Mouse (Mus musculus) layer of hippocampus, postnatal 25 days (tissue): ENCODE data around the gene Prss38. TPM values are rescaled to one million over a fixed set of nuclear protein-coding genes. Genes with fewer than 3 reads are reported as not detected.

Experiments
- DNase-seq, 2 experiments: peaks; one replicate each; pipeline ENCODE4 v3.0.0; 2022; ENCODE audit warnings: mixed read lengths in 2 of 2, low spot score in 1 of 2; ENCODE audit errors: extremely low spot score in 1 of 2
- microRNA-seq, 2 experiments: library from miRNA; unstranded; fragments of <30 nt; microRNA quantifications; one replicate each; pipeline ENCODE4 v1.2.0; 2021
- total RNA-seq, 2 experiments: library from RNA; stranded (reverse); gene quantifications; 2 replicates each; pipeline ENCODE4 v1.2.3; 2021

The Prss38 gene
- total RNA-seq, 2 experiments from 2014 or later = not detected

DNA sequence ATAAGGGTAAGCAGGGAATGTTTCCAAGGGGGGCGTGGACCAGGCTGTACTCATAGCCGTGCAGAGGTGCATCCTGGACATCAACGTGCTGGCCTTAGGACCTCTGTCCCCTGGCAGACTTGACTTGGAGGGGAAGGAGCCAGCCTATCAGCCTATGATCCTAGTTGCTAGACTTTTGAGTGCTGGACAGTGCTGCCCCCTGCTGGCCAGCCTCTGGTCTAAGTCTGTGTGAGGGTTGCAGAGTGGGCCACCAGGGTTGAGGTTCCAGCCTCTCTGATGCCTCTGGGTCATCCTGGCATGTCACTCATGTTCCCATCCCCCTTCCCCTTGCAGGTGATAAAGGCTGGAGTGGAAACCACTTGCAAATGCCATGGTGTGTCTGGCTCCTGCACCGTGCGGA, 44.9 kb downstream of the Prss38 start:
- peak; percentile 57 to 83 for DNase-seq

DNA sequence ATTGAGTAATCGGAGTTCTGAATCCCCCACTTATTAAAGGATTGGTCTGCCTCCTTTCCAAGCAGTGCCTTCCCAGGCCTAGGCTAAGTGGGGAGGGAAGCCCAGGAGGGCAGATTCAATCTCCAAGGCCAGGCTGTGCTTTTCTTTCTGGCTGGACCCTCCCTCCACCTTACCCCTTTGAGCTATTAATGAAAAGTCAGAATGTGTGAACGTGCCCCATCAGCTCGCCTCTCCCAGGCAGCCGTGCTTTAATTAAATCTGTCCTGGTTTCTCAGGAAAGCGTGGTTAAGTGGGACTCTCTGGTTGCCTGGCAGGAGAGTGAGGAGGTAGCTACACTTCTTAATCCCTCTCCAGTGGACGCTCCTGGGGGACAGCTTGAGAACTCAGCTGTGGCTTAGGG, 45.8 kb downstream of the Prss38 start:
- no peak for DNase-seq

DNA sequence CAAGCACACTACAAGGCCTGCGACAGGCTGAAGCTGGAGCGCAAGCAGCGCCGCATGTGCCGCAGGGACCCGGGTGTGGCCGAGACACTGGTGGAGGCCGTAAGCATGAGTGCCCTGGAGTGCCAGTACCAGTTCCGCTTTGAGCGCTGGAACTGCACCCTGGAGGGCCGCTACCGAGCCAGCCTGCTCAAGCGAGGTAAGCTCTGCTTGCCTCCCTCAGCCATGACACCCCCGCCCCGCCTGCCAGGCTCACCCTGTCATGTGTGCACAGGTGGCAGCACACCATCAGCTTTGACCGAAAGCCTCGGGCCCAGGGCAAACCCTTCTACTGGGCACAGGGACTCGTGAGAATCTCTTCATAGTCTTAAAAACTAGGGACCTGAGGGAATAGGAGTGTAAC, 47.8 kb downstream of the Prss38 start:
- no peak for DNase-seq

DNA sequence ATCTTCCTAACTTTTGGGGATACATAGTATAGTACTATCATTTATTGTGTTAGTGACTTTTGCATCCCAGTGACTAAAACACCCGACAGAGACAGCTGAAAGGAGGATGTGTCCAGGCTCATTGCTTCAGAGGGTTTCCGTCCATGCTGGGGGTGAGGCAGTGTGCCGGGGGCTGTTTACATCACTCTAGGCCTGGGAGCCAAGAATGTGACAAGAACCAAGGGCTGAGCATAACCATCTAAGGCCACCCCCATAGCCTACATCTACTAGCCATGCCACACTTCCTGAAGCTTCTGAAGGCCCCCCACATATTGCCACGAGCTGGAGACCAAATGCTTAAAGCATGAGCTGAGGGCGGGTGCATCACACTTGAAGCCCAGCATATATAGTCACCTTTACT, 50.7 kb downstream of the Prss38 start:
- DNase-seq = no peak

DNA sequence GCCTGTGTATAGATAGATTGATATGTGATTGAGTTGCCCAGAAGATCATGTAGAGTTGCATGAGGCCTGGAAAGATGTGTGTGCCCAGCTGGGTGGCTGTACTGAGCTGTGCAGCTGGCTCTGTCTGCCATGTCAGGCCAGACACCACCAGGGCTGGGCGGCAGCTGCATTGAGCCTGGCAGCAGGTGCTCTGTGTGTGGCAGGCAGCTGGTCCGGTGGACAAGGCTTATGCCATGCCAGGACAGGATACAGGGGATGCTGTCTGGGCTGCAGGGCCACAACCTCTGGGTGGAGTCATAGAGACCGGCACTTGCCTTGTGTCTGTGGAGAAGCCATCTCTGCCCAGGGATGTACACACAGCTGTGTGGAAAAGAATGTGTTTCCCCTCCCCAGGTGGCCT, 52.5 kb downstream of the Prss38 start:
- DNase-seq = no peak

Small RNA genes lying within 50 kb of the gene (microRNA-seq; reads per million reads assigned to microRNA genes)
- 0 reads per million in 2 experiments for gene Gm24756

Other genes starting within 250 kb of the Prss38 start
- 1 to 10 TPM; 1.5 to 2.2 TPM for gene Obscn, start 239.3 kb downstream of the Prss38 start, total RNA-seq
- 1 to 10 TPM; 7.8 to 9.4 TPM for gene Iba57, start 211.9 kb downstream of the Prss38 start, total RNA-seq
- gene Gjc2, start 192.4 kb downstream of the Prss38 start, total RNA-seq = 10 to 100 TPM; 20.7 to 23.4 TPM
- 100 to 1,000 TPM; 138 to 146 TPM for gene Guk1, start 183.4 kb downstream of the Prss38 start, total RNA-seq
- gene Mrpl55, start 173.2 kb downstream of the Prss38 start, total RNA-seq = 10 to 100 TPM; 35.7 to 40.0 TPM
- 10 to 100 TPM; 22.5 to 24.3 TPM for gene 2310033P09Rik, start 167.3 kb downstream of the Prss38 start, total RNA-seq
- gene Arf1, start 147.4 kb downstream of the Prss38 start, total RNA-seq = 100 to 1,000 TPM; 521 to 565 TPM
- under 1 TPM in 1 of 2 experiments, not detected in 1; 0.10 TPM for gene Wnt3a, start 84.9 kb downstream of the Prss38 start, total RNA-seq
- gene Wnt9a, start 68.7 kb downstream of the Prss38 start, total RNA-seq = 1 to 10 TPM; 3.6 to 6.6 TPM
- 10 to 100 TPM; 25.3 to 27.0 TPM for gene Jmjd4, start 74.4 kb upstream of the Prss38 start, total RNA-seq
- gene Snap47, start 75.5 kb upstream of the Prss38 start, total RNA-seq = 100 to 1,000 TPM; 345 to 382 TPM
- gene Zfp867, start 96.8 kb upstream of the Prss38 start, total RNA-seq = 1 to 10 TPM; 3.7 to 4.2 TPM
- 1 to 10 TPM; 7.9 to 9.1 TPM for gene Zkscan17, start 151.1 kb upstream of the Prss38 start, total RNA-seq
- under 1 TPM; 0.64 to 0.92 TPM for gene Nlrp3, start 165.9 kb upstream of the Prss38 start, total RNA-seq
- not detected for gene Olfr222, start 200.6 kb upstream of the Prss38 start, total RNA-seq
- not detected for gene Olfr223, start 217.6 kb upstream of the Prss38 start, total RNA-seq